Mouse (Mus musculus): ENCODE data around the gene 2610021A01Rik.
A peak's percentile ranks its signal among the peaks of the same experiment; 100 is the strongest.

- TF ChIP-seq CTCF (IDR thresholded peaks at IDR 0.05; ENCODE audit: borderline replicate concordance, insufficient read depth, low read length) (peak; percentile 43; the same call in 1 of the 2 replicates), POLR2A (IDR thresholded peaks at IDR 0.05; ENCODE audit: low read depth, low read length) (peak; percentile 87)
Observed at GRCm38 (mm10) chr7:41632409-41633220, 33.6 kb downstream of the 2610021A01Rik start, which contains the start of gene Zfp788.

Data from embryonic fibroblast, embryonic 13.5 days (primary cell).